Mouse (Mus musculus): Measurements from ENCODE around the gene Kdm8. TPM values are rescaled to one million over a fixed set of nuclear protein-coding genes. Genes with fewer than 3 reads are reported as not detected.

Kdm8 gene
- polyA plus RNA-seq (2015; fragmentation: Nextera tagmentation; extraction: Ambion mirVana) = 5.1 and 5.2 TPM in 2 replicates

- WGBS = under 1% methylated on average over 61 of the region's 61 CpGs
- Histone ChIP-seq H3K9me3 (no peaks in the 10 kb centered on the region), H3K36me3 (replicated peaks) (no peaks in the 10 kb centered on the region), H3K4me2 (peak within 1 kb of the TSS; percentile 92), H3K27ac (peak within 1 kb of the TSS; percentile 95), H3K4me1 (peaks cover 18% of the 10 kb centered on the region), H3K4me3 (peak within 1 kb of the TSS; percentile 49), H3K27me3 (replicated peaks) (no peaks in the 10 kb centered on the region), H3K9ac (peak within 1 kb of the TSS; percentile 54)
- peak; percentile 98 for ATAC-seq (replicated peaks)
Observed at GRCm38 (mm10) chr7:125444464-125445401, at the start of gene Kdm8. Gene Kdm8, plus strand, starts transcription at chr7:125444676.

DNA sequence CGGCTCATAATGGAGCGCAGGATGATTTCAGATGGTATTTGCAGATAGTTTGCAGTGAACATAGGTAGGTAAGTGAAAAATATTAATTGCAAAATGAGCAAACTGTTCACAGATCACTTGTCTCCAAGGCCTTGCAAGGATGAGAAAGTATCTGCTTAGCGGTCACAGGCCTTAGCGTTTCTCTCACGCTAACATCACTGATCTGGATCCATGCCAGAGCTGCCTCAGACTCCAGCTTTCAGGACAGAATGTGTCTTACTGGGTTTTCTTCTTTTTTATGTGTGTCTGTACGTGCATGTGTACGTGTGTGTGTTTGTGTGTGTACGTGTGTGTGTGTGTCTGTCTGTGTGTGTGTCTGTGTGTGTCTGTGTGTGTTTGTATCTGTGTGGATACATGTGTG lies 46.4 kb upstream of the Kdm8 start:
- Histone ChIP-seq H3K27me3 (replicated peaks) (no peaks in the 10 kb centered on the region), H3K27ac (no peak overlapping the region), H3K9me3 (no peaks in the 10 kb centered on the region), H3K4me3 (no peak overlapping the region), H3K36me3 (replicated peaks) (no peaks in the 10 kb centered on the region), H3K4me2 (no peak overlapping the region), H3K4me1 (peaks cover 2% of the 10 kb centered on the region), H3K9ac (no peak overlapping the region)
- no peak for ATAC-seq (replicated peaks)
- 85% methylated on average over 8 of the region's 8 CpGs for WGBS

- no peak overlapping the region for H3K27ac ChIP-seq
- H3K4me2 ChIP-seq = no peak overlapping the region
- H3K36me3 ChIP-seq (replicated peaks) = no peaks in the 10 kb centered on the region
- no peak overlapping the region for H3K9ac ChIP-seq
- ATAC-seq (replicated peaks) = no peak
- no peak overlapping the region for H3K4me3 ChIP-seq
- H3K27me3 ChIP-seq (replicated peaks) = no peaks in the 10 kb centered on the region
- WGBS = 71% methylated on average over 6 of the region's 6 CpGs
- no peaks in the 10 kb centered on the region for H3K4me1 ChIP-seq
- H3K9me3 ChIP-seq = no peaks in the 10 kb centered on the region
Observed at GRCm38 (mm10) chr7:125398687-125399086, 45.8 kb upstream of the Kdm8 start.

- 82% methylated on average over 6 of the region's 6 CpGs for WGBS
- no peaks in the 10 kb centered on the region for H3K27me3 ChIP-seq (replicated peaks)
Observed at GRCm38 (mm10) chr7:125407136-125407535, 37.3 kb upstream of the Kdm8 start.

DNA sequence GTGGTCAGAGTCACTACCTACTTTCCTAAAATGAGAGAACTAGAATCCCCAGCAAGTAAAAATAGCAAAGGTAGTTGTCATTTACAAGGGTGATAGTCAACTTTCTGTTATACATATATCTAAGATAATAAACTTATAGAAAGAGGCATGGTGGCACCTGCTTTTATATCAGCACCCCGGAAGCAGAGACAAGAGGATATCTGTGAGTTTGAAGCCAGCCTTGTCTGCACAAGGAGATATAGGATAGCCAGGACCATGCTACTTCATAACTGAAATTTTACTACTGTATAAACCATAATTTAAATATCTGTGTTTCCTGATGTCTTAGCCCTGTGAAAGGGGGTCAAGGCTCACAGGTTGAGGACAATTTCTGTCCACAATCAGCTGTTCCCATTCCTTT lies 29.4 kb upstream of the Kdm8 start:
- Histone ChIP-seq H3K4me3 (no peak overlapping the region), H3K4me2 (no peak overlapping the region), H3K4me1 (no peaks in the 10 kb centered on the region), H3K36me3 (replicated peaks) (no peaks in the 10 kb centered on the region), H3K9me3 (no peaks in the 10 kb centered on the region), H3K27ac (no peak overlapping the region), H3K9ac (no peak overlapping the region), H3K27me3 (replicated peaks) (no peaks in the 10 kb centered on the region)
- no peak for ATAC-seq (replicated peaks)
- WGBS = 98% methylated on average over 1 of the region's 1 CpGs

More at GRCm38 (mm10) chr7:125407136-125407535, 37.3 kb upstream of the Kdm8 start:
- Histone ChIP-seq H3K4me2 (no peak overlapping the region), H3K4me1 (no peaks in the 10 kb centered on the region), H3K36me3 (replicated peaks) (no peaks in the 10 kb centered on the region), H3K4me3 (no peak overlapping the region), H3K9me3 (no peaks in the 10 kb centered on the region), H3K27ac (no peak overlapping the region), H3K9ac (no peak overlapping the region)
- ATAC-seq (replicated peaks) = no peak

GRCm38 (mm10) chr7:125415776-125416175 lies 28.7 kb upstream of the Kdm8 start:
- Histone ChIP-seq H3K36me3 (replicated peaks) (no peaks in the 10 kb centered on the region), H3K9me3 (no peaks in the 10 kb centered on the region), H3K9ac (no peak overlapping the region), H3K27me3 (replicated peaks) (no peaks in the 10 kb centered on the region), H3K4me2 (no peak overlapping the region), H3K4me1 (no peaks in the 10 kb centered on the region), H3K27ac (no peak overlapping the region), H3K4me3 (no peak overlapping the region)
- WGBS = 89% methylated on average over 4 of the region's 4 CpGs
- no peak for ATAC-seq (replicated peaks)

DNA sequence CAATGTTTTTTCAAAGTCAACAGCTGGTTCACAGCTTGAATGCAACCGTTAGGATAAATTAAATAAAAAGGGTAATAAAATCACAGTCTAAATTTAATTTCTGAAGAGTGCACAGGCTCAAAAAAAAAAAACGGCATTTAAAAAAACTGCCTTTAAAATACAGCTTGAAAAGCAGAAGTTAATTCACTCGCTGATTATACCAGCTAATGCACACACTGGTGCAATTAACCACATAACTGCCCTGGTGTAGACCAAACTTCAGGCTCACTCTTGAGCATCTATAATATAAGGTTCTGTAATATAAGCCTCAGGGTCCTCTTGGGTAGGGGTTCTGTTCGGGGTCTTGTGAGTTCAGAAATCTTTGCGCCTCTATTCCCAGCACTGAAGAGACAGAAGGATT lies 27.7 kb upstream of the Kdm8 start:
- Histone ChIP-seq H3K4me3 (no peak overlapping the region), H3K9ac (no peak overlapping the region)
- WGBS = 82% methylated on average over 5 of the region's 5 CpGs

DNA sequence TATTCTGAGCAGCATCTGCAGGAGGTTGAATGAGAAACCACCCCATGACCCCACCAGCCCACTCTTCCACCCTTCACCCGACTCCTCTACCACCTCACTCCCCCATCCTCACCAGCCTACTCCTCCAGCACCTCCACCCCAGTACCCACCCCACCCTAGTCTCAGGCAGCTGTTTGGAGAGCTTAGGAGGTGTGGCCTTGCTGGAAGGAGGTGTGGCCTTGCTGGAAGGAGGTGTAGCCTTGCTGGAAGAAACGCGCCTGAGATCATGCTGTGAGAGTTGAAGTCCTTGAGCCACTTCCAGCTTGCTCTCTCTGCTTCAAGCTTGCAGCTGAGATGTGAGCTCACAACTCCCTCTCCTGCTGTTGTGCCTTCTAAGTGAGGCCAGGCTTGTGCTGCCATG lies 26.1 kb upstream of the Kdm8 start:
- Histone ChIP-seq H3K4me2 (no peak overlapping the region), H3K9ac (no peak overlapping the region)
- ATAC-seq (replicated peaks) = no peak

More for the DNA sequence above, 27.7 kb upstream of the Kdm8 start:
- H3K4me1 ChIP-seq = no peaks in the 10 kb centered on the region
- no peak for ATAC-seq (replicated peaks)
- no peaks in the 10 kb centered on the region for H3K36me3 ChIP-seq (replicated peaks)
- no peaks in the 10 kb centered on the region for H3K9me3 ChIP-seq
- H3K4me2 ChIP-seq = no peak overlapping the region
- H3K27ac ChIP-seq = no peak overlapping the region
- no peaks in the 10 kb centered on the region for H3K27me3 ChIP-seq (replicated peaks)

DNA sequence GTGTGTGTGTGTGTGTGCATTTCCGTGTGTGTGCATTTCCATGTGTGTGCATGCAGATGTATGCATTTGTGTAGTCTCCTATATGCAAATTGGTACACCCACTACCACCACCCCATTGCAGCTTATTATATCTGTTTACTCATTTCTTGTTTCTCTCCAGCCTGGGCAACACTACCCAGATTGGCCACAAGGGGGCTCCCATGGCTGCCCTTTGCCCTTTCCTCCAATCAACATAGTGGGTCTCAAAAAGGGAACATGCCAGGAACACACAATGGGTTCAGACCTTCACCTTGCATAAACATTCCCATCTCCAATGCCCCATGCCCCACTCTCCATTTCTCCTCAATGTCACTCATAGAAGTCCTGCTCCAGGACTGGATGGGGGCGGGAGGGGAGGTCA lies 24.3 kb upstream of the Kdm8 start:
- H3K36me3 ChIP-seq (replicated peaks) = no peaks in the 10 kb centered on the region
- no peak overlapping the region for H3K27ac ChIP-seq
- no peak overlapping the region for H3K4me2 ChIP-seq
- H3K9ac ChIP-seq = no peak overlapping the region
- WGBS = 70% methylated on average over 2 of the region's 2 CpGs
- H3K9me3 ChIP-seq = no peaks in the 10 kb centered on the region
- no peak for ATAC-seq (replicated peaks)
- H3K4me1 ChIP-seq = no peaks in the 10 kb centered on the region
- H3K27me3 ChIP-seq (replicated peaks) = no peaks in the 10 kb centered on the region
- no peak overlapping the region for H3K4me3 ChIP-seq

More for the DNA sequence above, 26.1 kb upstream of the Kdm8 start:
- H3K9me3 ChIP-seq = no peaks in the 10 kb centered on the region
- no peaks in the 10 kb centered on the region for H3K27me3 ChIP-seq (replicated peaks)
- H3K27ac ChIP-seq = no peak overlapping the region
- no peaks in the 10 kb centered on the region for H3K4me1 ChIP-seq
- WGBS = 23% methylated on average over 3 of the region's 3 CpGs
- no peaks in the 10 kb centered on the region for H3K36me3 ChIP-seq (replicated peaks)
- H3K4me3 ChIP-seq = no peak overlapping the region

GRCm38 (mm10) chr7:125421911-125422310 lies 22.6 kb upstream of the Kdm8 start:
- Histone ChIP-seq H3K27me3 (replicated peaks) (no peaks in the 10 kb centered on the region), H3K9me3 (no peaks in the 10 kb centered on the region), H3K9ac (no peak overlapping the region), H3K4me2 (no peak overlapping the region), H3K36me3 (replicated peaks) (no peaks in the 10 kb centered on the region), H3K4me3 (no peak overlapping the region), H3K27ac (no peak overlapping the region), H3K4me1 (no peaks in the 10 kb centered on the region)
- ATAC-seq (replicated peaks) = no peak
- WGBS = 50% methylated on average over 2 of the region's 2 CpGs

DNA sequence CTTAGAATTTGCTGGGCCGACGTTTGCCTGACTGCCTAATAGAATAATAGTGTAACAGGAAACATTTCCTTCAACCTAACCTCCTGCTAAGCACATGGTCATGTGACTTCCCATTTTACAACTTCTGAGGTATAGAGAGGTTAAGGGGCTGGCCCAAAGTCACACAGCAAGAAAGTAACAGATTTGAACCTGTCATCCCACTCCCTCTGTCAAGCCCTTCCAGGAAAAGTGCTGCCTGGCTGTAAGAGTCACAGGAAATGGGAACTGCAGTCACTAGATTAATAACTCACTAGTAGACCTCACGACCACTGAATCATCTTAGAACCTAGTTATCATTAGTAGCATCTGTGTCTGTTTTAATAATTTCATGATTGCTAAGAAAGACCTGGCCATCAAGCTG lies 21.4 kb upstream of the Kdm8 start:
- 74% methylated on average over 3 of the region's 3 CpGs for WGBS
- no peaks in the 10 kb centered on the region for H3K9me3 ChIP-seq
- no peak overlapping the region for H3K27ac ChIP-seq
- H3K4me1 ChIP-seq = no peaks in the 10 kb centered on the region
- H3K9ac ChIP-seq = no peak overlapping the region
- H3K27me3 ChIP-seq (replicated peaks) = no peaks in the 10 kb centered on the region
- no peak for ATAC-seq (replicated peaks)
- H3K4me2 ChIP-seq = no peak overlapping the region
- H3K36me3 ChIP-seq (replicated peaks) = no peaks in the 10 kb centered on the region
- H3K4me3 ChIP-seq = no peak overlapping the region

- Histone ChIP-seq H3K4me3 (no peak overlapping the region), H3K4me1 (no peaks in the 10 kb centered on the region), H3K9ac (no peak overlapping the region), H3K27ac (no peak overlapping the region), H3K4me2 (no peak overlapping the region), H3K36me3 (replicated peaks) (no peaks in the 10 kb centered on the region), H3K9me3 (no peaks in the 10 kb centered on the region), H3K27me3 (replicated peaks) (no peaks in the 10 kb centered on the region)
- WGBS = 77% methylated on average over 12 of the region's 12 CpGs
- ATAC-seq (replicated peaks) = no peak
Observed at GRCm38 (mm10) chr7:125427492-125428090, 16.9 kb upstream of the Kdm8 start.
